Mouse (Mus musculus): ENCODE data around the gene Uncx. TPM values are rescaled to one million over a fixed set of nuclear protein-coding genes. Genes with fewer than 3 reads are reported as not detected.
"Not testable (repeated sequence)": the region's sequence is repeated elsewhere in the genome, so short reads cannot be mapped to it uniquely, and the experiment has no call there.

The Uncx gene
- total RNA-seq, 1 experiment from 2014 or later, result not detected

DNA sequence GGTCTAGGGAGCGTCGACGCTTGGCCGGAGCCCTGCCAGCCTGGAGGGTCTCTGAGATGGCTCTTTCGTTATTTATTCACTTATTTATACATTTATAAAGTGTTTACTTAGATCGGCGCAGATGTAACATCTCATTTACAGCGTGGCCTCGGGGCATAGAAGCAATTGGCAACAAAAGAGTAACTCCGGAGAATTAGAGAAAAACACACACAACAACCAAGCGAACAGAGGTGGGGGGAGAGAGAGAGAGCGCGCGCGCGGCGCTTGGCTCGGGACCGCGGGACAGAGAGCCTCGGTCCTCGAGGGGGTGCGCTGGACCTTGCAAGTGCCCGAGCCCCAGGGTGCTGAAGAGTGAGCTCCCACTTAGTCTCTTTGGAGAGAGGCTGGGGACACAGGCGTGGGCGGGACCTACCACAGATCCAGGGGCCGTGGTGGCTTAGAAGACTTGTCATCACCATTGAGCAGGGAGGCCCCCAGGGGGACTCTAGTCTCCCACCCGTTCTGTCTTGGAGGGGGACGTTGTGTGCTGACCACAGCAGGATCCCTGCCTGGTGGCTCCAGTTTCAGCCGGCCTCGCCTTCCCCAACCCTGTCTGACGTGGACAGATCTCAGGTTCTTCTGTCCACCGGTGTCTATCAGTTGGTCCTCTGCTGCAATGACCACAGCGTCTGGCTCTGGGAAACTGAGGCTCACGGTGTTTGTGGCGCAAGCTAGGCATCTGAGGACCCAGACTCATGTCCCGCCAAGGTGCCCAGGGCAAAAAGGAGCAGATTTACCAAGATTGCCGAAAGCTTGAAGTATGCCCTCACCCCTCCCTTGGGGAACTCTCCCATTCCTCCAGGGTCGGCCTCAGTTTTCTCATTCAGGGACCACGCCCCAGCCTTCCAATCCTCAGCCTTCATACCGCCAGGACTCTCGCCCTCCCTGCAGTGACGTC lies 14.5 kb downstream of the Uncx start:
- ATAC-seq (ENCODE audit: extremely low read depth, insufficient number of reproducible peaks, low FRiP score, poor library complexity, severe bottlenecking), result no peak

DNA sequence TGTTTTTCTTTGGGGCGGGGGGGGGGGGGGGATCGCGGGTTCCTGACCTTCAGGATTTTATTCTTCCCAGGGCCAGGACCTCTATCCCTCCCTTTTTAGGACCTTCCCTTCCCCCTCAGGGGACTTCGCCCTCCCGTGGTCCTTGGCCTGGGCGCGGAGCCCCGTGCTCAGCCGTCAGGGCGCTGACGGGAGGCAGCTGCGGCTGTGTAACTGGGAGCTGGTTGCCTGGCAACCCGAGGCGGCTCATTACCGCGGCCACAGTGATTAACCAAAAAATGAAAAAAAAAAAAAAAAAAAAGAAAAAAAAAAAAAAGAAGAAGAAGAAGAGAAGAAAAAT lies 15.1 kb downstream of the Uncx start:
- ATAC-seq (ENCODE audit: extremely low read depth, insufficient number of reproducible peaks, low FRiP score, poor library complexity, severe bottlenecking), result no peak

DNA sequence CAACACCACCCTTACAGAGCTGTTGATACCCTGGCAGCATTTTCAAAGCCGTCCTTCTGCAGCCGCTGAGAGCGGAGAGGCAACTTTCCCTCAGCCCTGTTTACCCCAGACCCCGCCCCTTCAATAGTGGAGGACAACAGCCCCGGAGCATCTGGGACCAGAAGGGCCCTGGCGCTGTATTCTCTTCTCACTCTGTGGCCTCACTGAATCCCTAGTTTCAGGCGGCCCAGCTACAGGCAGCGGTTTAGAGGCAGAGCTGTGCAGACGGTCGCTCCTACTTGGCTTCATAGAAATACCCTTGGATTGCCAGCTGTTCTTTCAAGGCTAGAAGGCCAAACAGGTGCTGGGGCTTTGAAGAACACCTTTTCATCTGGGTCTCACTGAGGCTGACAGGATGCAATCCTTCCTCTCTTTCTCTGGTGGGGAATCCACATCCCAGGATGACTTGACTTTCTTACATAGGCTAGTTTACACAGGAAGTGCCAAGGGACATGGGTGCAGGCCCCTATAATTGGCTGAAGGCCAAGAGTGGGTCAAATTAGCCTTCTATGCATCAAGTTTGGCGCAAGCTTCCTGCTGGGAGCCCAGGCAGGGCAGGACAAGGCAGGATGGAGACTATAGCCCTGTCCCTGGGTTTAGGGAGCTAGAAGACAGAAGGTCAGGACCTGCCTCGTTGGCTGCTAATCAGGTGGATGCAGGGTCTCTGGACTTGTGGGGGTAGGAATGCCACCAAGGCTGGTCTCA lies 15.8 kb downstream of the Uncx start:
- no peak for ATAC-seq (ENCODE audit: extremely low read depth, insufficient number of reproducible peaks, low FRiP score, poor library complexity, severe bottlenecking)

DNA sequence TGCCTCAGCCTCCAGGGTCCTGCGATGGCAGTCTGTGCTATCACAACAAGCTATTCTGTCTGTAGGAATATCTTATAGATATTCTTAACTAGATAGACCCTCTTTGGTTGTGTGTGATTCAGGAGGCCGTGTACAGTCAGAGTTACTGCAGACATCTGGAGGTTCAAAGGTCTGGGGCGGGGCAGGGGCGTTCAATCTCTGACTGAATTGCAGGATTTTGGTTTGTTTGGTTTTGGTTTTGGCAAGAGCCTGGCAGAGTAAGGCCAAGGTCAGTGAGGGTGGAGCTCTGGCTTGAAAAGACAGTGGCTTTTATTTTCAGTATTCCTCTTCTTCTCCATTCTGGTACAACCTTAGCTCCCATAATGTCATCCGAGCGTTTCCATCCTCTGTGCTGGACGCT lies 16.5 kb downstream of the Uncx start:
- ATAC-seq (ENCODE audit: extremely low read depth, insufficient number of reproducible peaks, low FRiP score, poor library complexity, severe bottlenecking), result no peak

DNA sequence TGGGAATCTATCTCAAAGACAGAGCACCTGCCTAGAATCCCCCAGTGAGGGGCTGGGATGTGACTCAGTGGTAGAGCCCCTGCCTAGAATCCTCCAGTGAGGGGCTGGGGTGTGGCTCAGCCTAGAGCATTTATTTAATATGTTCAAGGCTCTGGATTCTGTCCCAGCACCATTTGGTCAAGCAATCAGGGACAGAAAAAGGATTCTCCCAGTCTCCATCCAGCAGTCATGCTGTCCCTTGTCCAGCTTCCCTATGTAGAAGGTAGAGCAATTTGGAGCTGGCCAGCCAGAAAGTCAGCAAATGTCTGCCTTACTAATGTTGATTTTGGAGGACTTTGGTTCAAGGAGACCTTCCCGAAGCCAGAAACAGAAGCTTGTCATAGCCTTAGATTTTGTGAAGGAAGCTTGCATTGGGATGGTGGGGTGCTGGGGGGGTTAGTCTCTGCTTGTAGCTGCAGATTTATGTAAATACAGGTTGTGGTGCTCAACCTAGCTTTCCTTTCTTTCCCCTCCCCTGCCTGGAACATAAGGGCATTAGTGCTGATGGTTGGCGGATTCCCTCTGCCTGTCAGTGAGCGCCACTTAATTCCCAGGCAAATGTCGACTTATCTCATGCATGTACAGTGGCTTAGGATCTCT lies 18.2 kb downstream of the Uncx start:
- ATAC-seq (ENCODE audit: extremely low read depth, insufficient number of reproducible peaks, low FRiP score, poor library complexity, severe bottlenecking), result no peak

DNA sequence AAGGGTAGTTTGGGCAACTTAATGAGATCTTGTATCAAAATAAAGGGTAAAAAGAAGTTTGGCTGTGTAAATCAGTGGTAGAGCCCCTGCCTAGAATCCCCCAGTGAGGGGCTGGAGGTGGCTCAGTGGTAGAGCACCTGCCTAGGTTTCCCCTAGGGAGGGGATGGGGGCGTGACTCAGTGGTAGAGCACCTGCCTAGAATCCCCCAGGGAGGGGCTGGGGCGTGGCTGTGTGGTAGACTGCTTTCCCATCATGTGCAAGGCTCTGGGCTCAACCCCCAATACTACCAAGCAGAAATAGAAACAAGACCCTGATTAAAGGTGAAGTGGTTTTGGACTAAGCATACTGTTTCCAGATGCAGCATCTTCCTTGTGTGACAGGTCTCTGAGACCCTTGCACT lies 21.4 kb downstream of the Uncx start:
- ATAC-seq (ENCODE audit: extremely low read depth, insufficient number of reproducible peaks, low FRiP score, poor library complexity, severe bottlenecking), result no peak

DNA sequence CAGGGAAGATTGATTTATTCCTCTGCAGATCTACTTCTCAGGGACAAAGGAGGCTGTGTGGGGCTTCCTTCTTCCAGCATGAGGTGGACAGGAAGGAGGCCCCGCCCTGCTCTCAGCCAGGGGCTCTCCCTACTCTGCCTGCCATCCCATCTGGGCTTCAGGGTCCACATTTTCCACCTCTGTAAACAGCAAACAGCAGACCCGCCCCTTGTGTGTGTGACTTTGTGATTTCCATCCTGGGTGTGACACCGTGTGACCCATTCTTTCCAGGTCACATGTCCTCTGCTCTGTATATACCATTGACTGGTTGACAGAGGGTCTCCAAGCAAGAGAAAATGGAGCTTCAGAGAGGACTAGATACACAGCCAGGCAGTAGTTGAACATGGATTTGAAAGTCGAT lies 22.2 kb downstream of the Uncx start:
- no peak for ATAC-seq (ENCODE audit: extremely low read depth, insufficient number of reproducible peaks, low FRiP score, poor library complexity, severe bottlenecking)

DNA sequence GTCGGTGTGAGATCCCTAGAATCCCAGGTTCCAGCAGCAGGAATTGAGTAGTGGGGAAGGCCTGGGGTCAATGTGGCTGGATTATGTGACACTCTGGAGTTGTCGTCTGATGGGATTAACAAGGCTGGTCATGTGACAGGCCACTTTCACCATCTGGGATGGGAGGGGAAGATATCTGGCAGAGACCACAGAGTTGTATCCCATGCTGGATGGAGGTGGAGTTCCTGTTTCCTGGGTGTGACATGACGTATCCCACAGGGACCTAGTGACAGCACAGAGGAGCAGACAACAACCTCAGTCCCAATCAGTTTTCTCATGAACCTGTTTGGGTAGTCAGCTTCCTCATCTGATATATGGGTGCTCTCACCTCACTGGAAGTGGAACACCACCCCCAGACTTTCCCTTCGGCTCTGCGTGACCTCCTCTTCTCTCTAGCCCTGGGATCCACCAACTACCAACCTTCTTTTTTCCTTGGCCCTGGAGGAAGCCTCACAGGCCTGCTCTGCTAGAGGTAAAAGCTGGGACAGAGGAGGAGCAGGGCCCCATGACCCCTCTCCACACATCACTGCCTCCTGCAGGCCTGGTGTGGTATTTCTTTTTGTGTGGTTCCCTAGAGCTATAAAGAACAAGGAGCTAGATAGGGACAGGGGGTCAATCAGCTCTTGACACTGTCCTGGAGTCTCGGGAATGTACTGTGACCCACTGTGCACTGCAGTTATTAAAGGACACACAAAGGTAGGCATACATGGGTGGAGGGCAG lies 23.5 kb downstream of the Uncx start:
- ATAC-seq (ENCODE audit: extremely low read depth, insufficient number of reproducible peaks, low FRiP score, poor library complexity, severe bottlenecking), result no peak

DNA sequence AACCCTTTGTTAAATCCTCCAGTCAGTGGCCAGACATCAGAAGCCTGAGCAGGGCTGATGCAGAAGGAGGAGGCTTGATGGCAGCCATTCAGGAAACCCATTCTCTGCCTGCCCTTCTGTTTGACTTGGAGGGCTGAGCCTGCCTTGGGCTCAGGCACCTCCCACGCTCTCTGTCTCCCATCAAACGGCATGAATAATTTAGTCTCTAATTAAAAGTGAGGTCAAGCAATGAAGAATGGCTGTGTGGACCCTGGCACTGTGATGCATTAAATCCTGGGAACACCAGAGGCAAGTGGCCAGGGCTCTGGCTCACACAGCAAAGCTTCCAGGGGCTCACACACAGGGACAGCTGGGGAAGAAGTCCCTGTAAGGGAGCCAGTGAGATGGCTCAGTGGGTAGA lies 24.8 kb downstream of the Uncx start:
- no peak for ATAC-seq (ENCODE audit: extremely low read depth, insufficient number of reproducible peaks, low FRiP score, poor library complexity, severe bottlenecking)

DNA sequence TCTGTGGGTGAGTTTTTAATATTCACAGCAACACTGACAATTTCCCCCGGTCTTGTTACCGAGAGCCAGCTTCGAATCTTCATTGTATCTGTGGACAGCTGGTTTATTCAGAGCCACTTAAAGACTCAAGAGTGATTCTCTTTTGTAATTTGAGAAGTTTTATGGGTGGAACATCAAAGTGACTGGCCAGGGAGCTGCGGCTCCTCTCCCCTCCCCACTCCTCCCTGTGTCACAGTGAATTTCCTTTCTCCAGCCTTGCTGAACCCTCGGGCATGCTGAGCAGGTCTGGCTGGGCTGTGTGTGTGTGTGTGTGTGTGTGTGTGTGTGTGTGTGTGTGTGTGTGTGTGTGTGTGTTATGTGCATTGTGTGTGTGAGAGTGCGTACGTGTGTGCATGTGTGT lies 29.2 kb downstream of the Uncx start:
- ATAC-seq (ENCODE audit: extremely low read depth, insufficient number of reproducible peaks, low FRiP score, poor library complexity, severe bottlenecking), result no peak

DNA sequence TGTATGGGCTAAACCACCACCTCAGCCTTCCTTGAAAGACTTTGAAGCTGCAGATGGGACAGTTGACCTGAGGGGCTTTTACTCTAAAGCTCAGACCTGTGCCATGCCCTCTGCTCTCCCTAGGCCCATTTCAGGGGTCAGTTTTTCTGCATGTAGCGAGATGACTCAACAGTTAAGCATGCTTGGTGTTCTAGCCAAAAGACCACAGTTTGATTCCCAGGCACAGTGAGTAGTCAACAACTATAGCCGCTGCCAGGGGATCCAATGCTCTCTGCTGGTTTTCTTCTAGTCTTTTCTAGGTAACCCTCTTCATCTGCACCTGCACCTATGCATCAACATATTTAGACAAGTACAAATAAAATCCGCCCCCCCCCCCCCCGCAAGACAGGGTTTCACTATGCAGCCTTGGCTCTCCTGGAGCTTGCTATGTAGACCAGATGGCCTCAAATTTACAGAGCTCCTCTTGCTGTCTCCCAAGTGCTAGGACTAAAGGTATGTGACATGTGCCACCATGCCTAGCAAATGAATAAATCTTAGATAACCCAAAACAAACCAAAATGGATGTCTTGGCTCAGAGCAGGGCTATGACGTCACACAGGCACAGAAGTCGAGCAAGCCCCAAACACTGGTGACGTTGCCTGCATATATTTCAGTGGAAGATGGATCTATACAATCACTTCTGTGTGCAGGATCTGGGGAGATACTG lies 30.5 kb downstream of the Uncx start:
- ATAC-seq (ENCODE audit: extremely low read depth, insufficient number of reproducible peaks, low FRiP score, poor library complexity, severe bottlenecking), result no peak

DNA sequence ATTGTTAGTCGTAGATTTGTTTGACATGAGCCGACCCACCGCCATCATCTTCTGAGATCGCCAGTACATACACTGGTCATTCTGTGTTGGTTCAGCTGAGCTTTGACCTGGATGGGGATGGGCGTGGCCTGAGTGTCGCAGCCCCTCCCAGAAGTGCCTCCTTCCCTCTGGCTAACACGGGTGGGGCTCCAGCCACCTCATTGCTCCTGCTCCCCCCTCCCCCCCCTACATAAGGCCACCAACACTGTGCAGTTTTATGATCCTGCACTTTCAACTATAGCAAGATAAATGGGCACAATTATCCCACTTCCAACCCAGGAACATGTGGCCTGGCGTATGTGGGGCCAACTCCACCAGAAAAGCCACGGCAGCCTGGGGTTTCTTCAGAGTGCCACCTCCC lies 31.8 kb downstream of the Uncx start:
- ATAC-seq (ENCODE audit: extremely low read depth, insufficient number of reproducible peaks, low FRiP score, poor library complexity, severe bottlenecking), result no peak

DNA sequence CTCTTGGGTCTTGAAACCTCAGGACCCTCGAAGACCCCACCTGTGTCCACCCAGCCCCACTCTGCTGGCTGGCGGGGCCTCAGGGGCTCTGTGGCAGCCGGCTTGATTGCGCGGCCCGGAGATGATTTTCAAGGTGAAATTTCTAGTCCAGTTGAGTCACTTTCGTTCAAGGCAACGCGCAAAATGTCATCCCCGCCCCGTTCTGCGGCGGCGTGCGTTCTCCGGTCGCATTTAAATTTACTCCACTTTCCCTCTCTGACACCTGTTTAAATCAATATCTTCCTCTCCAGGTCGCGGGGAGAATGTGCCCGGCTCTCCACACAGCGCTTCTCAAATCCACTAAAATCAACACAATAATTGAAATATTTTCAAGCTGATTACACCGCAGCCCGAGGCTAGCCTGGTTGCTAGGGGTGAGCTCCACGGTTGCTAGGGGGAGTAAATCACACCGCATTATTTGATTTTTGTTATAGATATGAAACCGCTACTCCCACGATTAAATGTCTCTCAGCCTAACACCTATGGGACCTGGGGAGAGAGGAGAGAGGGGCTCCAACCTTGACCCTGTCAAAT lies 37.0 kb downstream of the Uncx start:
- ATAC-seq (ENCODE audit: extremely low read depth, insufficient number of reproducible peaks, low FRiP score, poor library complexity, severe bottlenecking), result no peak

DNA sequence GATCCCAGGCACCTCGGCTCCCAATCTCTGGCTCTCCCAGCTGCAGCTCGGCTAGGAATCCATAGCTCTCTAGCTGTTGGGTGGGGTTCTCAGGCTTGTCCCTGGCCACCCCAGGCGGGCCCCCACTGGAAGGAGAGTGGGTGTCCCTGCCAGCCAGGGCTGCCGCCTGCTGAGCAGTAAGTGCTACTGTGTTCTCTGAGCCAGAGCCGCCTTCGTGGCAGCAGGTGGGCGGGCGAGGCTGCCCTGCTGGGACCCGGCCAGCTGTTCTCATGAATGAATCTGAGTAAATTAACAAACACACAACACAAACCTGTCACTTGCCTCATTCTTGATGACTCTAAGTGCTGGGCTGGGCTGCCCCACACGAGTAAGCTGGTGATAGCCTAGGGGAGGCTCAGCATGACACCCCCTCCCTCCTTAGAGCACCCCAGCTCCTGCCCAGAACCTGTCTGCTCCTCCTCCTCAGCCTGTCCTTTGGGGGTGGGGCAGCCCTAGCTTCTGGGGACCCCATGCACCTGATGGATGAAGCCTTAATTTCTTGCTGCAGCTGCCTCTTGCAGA lies 38.1 kb downstream of the Uncx start:
- ATAC-seq (ENCODE audit: extremely low read depth, insufficient number of reproducible peaks, low FRiP score, poor library complexity, severe bottlenecking), result no peak

DNA sequence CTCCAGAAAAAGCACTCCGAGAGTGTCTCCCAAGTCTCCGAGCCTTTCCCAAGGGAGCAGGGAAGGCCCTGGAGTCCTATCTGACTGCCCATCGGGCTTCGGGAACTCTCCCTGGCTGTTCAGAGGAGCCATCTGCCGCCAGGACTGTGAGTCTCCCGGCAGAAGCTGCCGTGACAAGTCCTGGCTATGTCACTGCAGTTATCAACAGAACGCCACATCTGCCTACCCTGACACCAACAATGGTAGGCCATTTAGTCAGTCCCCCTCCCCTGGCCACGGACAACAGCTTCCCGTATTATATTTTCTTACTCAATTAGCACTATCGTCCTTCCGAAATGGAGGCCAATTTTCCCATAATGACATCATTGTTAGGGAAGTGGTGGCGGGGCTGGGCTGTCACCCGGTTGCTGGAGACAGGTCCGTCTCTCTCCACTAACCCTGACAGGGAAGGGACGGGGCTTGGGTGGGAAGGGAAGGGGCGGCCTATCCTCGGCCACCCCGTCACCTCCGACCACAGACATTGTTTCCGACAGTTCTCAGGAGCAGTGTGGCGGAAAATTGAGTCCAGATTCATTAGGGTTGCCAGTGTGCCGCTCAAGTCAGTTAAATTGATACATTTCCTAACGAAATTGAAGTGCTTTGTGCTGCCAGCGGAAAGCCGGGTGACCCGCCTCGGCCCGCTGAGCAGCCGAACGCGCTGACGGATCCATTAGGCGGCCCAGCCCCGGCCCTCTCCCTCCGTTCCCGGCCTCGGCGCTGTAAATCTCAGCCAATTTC lies 41.9 kb downstream of the Uncx start:
- ATAC-seq (ENCODE audit: extremely low read depth, insufficient number of reproducible peaks, low FRiP score, poor library complexity, severe bottlenecking), result no peak

DNA sequence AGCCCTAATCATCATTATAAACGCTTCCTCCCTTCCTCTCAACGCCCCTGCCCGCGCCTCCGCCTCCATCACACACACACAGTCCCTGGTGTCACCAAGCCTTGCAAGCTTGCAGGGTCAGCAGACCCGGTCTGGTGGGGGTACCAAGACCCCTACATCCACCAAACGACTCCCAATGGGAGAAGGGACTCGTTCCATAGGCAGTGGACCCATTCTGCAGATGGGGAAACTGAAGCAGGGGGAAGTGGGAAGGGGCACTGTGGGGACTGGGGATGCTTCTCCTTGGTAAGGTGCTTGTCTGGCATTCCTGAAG lies 42.4 kb downstream of the Uncx start:
- ATAC-seq (ENCODE audit: extremely low read depth, insufficient number of reproducible peaks, low FRiP score, poor library complexity, severe bottlenecking), result no peak

DNA sequence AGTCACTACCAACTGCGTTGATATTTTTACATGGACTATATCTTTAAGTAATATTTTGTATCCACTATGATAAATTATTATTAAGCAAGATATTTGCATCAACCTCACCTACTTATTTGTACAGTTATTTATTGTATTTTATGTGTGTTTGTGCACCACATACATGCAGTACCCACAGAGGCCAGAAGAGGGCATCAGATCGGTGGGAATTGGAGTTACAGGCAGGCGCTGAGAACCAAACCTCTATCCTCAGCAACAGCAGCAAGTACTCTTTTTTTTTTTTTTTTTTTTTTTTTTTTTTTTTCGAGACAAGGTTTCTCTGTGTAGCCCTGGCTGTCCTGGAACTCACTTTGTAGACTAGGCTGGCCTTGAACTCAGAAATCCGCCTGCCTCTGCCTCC lies 44.2 kb downstream of the Uncx start:
- not testable (repeated sequence) for ATAC-seq (ENCODE audit: extremely low read depth, insufficient number of reproducible peaks, low FRiP score, poor library complexity, severe bottlenecking)
